Mouse (Mus musculus): Measurements from ENCODE around the gene Flot1. TPM values are rescaled to one million over a fixed set of nuclear protein-coding genes. Genes with fewer than 3 reads are reported as not detected.
A peak's percentile ranks its signal among the peaks of the same experiment; 100 is the strongest.

Flot1 gene
- polyA plus RNA-seq, 1 experiment: 29.9 TPM

DNA sequence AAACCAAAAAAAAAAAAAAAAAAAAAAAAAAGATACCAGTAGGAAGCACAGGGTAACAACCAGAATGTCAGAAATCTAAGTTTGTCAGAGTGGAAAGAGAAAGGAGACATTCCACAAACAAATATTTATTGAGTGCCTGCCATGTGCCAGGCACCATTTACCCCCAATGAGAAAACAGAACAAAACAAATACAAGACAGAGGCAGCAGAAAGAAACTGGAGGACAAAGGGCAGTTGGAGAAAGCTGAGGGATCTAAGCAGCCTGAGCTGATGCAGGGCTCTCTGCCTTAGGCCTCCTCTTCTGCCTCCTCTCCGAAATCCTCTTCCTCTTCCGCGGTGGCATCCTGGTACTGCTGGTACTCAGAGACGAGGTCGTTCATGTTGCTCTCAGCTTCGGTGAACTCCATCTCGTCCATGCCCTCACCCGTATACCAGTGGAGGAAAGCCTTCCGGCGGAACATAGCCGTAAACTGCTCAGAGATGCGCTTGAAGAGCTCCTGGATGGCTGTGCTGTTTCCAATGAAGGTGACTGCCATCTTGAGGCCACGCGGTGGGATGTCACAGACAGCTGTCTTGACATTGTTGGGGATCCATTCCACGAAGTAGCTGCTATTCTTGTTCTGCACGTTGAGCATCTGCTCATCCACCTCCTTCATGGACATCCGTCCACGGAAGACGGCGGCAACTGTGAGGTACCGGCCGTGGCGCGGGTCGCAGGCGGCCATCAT is 11.8 kb downstream of the Flot1 start:
- Histone ChIP-seq H3K4me3 (ENCODE audit: extremely low read depth, insufficient read depth, insufficient read length) (no peak overlapping the region), H3K36me3 (ENCODE audit: control insufficient read depth, insufficient read depth, low read length) (peaks cover 22% of the 10 kb centered on the region), H3K27ac (ENCODE audit: insufficient read depth, low read length) (no peak overlapping the region), H3K4me1 (ENCODE audit: control insufficient read depth, insufficient read depth, insufficient read length) (peaks cover 1% of the 10 kb centered on the region; the same call in 1 of the 2 replicates), H3K27me3 (ENCODE audit: control insufficient read depth, insufficient read depth, low read length) (no peaks in the 10 kb centered on the region)
- no peak for DNase-seq (ENCODE audit: low read depth in 1 of 2, low spot score in 2 of 2)
- TF ChIP-seq CTCF (IDR thresholded peaks at IDR 0.05; ENCODE audit: extremely low read depth, insufficient read depth, insufficient read length, insufficient replicate concordance): no peak
- no peak for TF ChIP-seq POLR2A (IDR thresholded peaks at IDR 0.05; ENCODE audit: low read depth, low read length)
- 76% methylated on average over 26 of the region's 26 CpGs for WGBS

DNA sequence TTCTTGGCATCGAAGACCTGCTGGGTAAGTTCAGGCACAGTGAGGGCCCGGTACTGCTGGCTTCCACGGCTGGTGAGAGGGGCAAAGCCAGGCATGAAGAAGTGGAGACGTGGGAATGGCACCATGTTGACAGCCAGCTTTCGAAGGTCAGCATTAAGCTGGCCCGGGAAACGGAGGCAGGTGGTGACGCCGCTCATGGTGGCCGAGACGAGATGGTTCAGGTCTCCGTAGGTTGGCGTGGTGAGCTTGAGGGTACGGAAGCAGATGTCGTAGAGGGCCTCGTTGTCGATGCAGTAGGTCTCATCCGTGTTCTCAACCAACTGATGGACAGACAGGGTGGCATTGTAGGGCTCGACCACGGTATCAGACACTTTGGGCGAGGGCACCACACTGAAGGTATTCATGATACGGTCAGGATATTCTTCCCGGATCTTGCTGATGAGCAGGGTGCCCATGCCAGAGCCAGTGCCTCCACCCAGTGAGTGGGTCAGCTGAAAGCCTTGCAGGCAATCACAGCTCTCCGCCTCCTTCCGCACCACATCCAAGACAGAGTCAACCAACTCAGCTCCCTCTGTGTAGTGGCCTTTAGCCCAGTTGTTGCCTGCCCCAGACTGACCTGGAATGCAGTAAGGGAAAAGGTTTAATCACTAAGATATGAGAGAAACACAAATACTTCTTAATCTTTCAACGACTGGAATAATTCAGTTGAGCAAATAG is 12.6 kb downstream of the Flot1 start:
- H3K4me3 ChIP-seq (ENCODE audit: extremely low read depth, insufficient read depth, insufficient read length): no peak overlapping the region
- no peak overlapping the region for H3K27ac ChIP-seq (ENCODE audit: insufficient read depth, low read length)
- H3K27me3 ChIP-seq (ENCODE audit: control insufficient read depth, insufficient read depth, low read length): no peaks in the 10 kb centered on the region
- TF ChIP-seq POLR2A (IDR thresholded peaks at IDR 0.05; ENCODE audit: low read depth, low read length): no peak
- no peak for TF ChIP-seq CTCF (IDR thresholded peaks at IDR 0.05; ENCODE audit: extremely low read depth, insufficient read depth, insufficient read length, insufficient replicate concordance)
- H3K36me3 ChIP-seq (ENCODE audit: control insufficient read depth, insufficient read depth, low read length): peaks cover 22% of the 10 kb centered on the region
- no peak for DNase-seq (ENCODE audit: low read depth in 1 of 2, low spot score in 2 of 2)
- 78% methylated on average over 26 of the region's 26 CpGs for WGBS
- H3K4me1 ChIP-seq (ENCODE audit: control insufficient read depth, insufficient read depth, insufficient read length): no peaks in the 10 kb centered on the region

DNA sequence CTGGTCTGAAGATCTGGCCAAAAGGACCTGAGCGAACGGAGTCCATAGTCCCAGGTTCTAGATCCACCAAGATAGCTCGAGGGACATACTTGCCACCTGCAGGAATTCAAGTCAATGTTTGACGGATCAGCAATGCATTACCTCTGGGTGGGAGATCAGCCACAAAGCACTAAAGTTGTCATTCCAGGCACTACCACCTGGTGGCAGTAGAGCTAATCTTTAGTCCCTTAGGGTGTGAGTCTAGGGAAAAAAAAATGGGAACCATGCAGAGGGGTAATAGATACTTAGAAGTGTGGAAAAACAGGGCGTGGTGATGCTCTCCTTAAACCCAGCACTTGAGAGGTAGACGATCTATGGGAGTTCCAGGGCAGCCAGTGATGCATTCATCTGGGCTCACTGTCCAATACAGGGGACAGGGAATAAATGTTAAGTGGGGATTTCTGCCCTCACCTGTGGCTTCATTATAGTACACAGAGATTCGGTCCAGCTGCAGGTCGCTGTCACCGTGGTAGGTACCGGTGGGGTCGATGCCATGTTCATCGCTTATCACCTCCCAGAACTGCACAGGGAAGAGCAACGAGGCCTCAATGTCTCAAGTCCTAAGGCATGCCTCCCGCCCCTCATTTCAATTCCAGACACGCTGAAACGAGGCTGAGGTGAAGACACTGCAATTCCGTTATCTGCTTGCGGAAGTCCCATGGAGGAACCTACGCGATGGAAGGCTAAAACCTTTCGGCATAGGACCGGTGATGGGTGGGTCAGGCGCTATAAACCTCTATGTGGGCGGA is 13.3 kb downstream of the Flot1 start:
- Histone ChIP-seq H3K4me1 (ENCODE audit: control insufficient read depth, insufficient read depth, insufficient read length) (no peaks in the 10 kb centered on the region), H3K36me3 (ENCODE audit: control insufficient read depth, insufficient read depth, low read length) (peaks cover 22% of the 10 kb centered on the region), H3K27me3 (ENCODE audit: control insufficient read depth, insufficient read depth, low read length) (no peaks in the 10 kb centered on the region), H3K27ac (ENCODE audit: insufficient read depth, low read length) (peak overlapping the region; percentile 84), H3K4me3 (ENCODE audit: extremely low read depth, insufficient read depth, insufficient read length) (peak overlapping the region; percentile 68)
- WGBS: 8% methylated on average over 24 of the region's 24 CpGs
- no peak for TF ChIP-seq POLR2A (IDR thresholded peaks at IDR 0.05; ENCODE audit: low read depth, low read length)
- TF ChIP-seq CTCF (IDR thresholded peaks at IDR 0.05; ENCODE audit: extremely low read depth, insufficient read depth, insufficient read length, insufficient replicate concordance): peak; percentile 50; the same call in 1 of the 2 replicates
- DNase-seq (ENCODE audit: low read depth in 1 of 2, low spot score in 2 of 2): peak; percentile 69 to 78

DNA sequence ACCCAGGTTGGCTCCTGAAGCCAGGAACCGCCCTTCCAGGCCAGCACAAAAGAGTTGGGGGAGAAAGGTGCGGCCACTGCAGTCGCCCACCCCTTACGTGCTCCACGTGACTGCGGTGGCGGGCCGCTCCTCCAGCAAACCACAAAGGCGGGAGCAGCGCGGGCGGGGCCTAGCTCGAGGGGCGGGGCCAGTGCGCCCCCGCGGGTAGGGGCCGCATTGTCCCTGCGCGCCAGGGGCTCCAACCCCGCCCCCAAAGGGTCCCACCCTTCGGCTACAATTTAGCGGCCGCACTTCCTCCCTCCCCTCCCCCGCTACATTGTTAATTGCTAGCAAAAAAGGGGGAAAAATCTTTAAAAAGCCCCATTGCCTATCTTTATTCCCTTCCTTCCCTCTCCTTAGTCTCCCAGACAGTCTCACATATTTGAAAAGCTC is 14.0 kb downstream of the Flot1 start:
- no peak for TF ChIP-seq CTCF (IDR thresholded peaks at IDR 0.05; ENCODE audit: extremely low read depth, insufficient read depth, insufficient read length, insufficient replicate concordance)
- TF ChIP-seq POLR2A (IDR thresholded peaks at IDR 0.05; ENCODE audit: low read depth, low read length): no peak
- Histone ChIP-seq H3K27me3 (ENCODE audit: control insufficient read depth, insufficient read depth, low read length) (no peaks in the 10 kb centered on the region), H3K4me1 (ENCODE audit: control insufficient read depth, insufficient read depth, insufficient read length) (no peaks in the 10 kb centered on the region), H3K4me3 (ENCODE audit: extremely low read depth, insufficient read depth, insufficient read length) (peak overlapping the region; percentile 68), H3K27ac (ENCODE audit: insufficient read depth, low read length) (peak overlapping the region; percentile 84), H3K36me3 (ENCODE audit: control insufficient read depth, insufficient read depth, low read length) (peaks cover 22% of the 10 kb centered on the region)
- WGBS: 1% methylated on average over 25 of the region's 25 CpGs
- peak in 1 of 2 experiments; percentile 83 for DNase-seq (ENCODE audit: low read depth in 1 of 2, low spot score in 2 of 2)

DNA sequence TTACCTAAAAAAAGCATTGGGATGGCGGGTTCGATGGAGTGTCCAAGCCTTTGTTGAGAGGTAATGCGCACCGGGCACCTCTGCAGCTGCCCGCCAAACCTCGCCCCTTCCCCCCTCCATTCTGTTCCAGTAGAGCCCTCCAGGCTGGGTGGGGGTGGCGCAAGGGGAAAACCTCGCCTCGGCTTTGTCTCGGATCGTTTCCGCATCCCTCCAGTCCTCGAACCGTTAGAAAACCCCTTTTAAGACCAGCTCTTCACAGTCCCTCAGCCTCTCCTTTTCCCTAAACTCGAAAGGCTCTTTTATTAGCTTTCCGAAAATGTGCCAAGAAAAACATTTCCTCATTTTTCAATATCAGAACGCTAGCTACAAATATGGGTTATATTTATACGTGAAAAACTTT is 14.5 kb downstream of the Flot1 start:
- peak in 1 of 2 experiments; percentile 51 for DNase-seq (ENCODE audit: low read depth in 1 of 2, low spot score in 2 of 2)
- WGBS: under 1% methylated on average over 18 of the region's 18 CpGs
- H3K27ac ChIP-seq (ENCODE audit: insufficient read depth, low read length): peak overlapping the region; percentile 84
- TF ChIP-seq CTCF (IDR thresholded peaks at IDR 0.05; ENCODE audit: extremely low read depth, insufficient read depth, insufficient read length, insufficient replicate concordance): no peak
- no peaks in the 10 kb centered on the region for H3K4me1 ChIP-seq (ENCODE audit: control insufficient read depth, insufficient read depth, insufficient read length)
- H3K36me3 ChIP-seq (ENCODE audit: control insufficient read depth, insufficient read depth, low read length): peaks cover 22% of the 10 kb centered on the region
- H3K4me3 ChIP-seq (ENCODE audit: extremely low read depth, insufficient read depth, insufficient read length): peak overlapping the region; percentile 68
- H3K27me3 ChIP-seq (ENCODE audit: control insufficient read depth, insufficient read depth, low read length): no peaks in the 10 kb centered on the region

DNA sequence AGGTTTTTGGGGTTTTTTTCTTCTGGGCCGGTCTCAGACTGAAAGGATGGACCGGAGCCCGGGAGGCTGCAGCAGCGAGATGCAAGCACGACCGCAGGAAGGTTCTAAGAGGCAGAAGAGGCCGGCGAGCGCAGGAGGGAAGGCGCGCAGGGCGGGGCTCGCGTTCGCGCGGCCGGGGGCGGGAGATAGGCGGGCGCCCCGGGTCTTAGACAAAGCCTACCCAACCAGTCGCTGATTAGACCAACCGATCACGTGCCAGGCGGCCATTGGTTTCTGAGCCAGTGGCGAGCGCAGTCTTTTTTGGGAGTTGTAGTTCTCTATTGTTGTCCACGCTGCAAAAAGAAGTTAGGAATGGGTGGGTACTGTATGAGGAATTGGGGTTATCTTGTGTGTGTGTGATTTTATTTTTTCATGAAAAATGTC is 15.1 kb downstream of the Flot1 start, which contains the start of gene Tubb5:
Tubb5 (minus strand) TSS at position 185 of the 423 bp plus-strand sequence.
- peak; percentile 81 to 95 for DNase-seq (ENCODE audit: low read depth in 1 of 2, low spot score in 2 of 2)
- Histone ChIP-seq H3K36me3 (ENCODE audit: control insufficient read depth, insufficient read depth, low read length) (peaks cover 22% of the 10 kb centered on the region), H3K4me1 (ENCODE audit: control insufficient read depth, insufficient read depth, insufficient read length) (no peaks in the 10 kb centered on the region), H3K4me3 (ENCODE audit: extremely low read depth, insufficient read depth, insufficient read length) (peak within 1 kb of the TSS; percentile 68), H3K27ac (ENCODE audit: insufficient read depth, low read length) (peak within 1 kb of the TSS; percentile 84), H3K27me3 (ENCODE audit: control insufficient read depth, insufficient read depth, low read length) (no peaks in the 10 kb centered on the region)
- TF ChIP-seq POLR2A (IDR thresholded peaks at IDR 0.05; ENCODE audit: low read depth, low read length) (peak; percentile 96), CTCF (IDR thresholded peaks at IDR 0.05; ENCODE audit: extremely low read depth, insufficient read depth, insufficient read length, insufficient replicate concordance) (no peak)
- 2% methylated on average over 29 of the region's 29 CpGs for WGBS

Measured in spleen, adult 2 months (tissue).